Mouse (Mus musculus): ENCODE measurements around the gene Gm28053. TPM values are rescaled to one million over a fixed set of nuclear protein-coding genes. Genes with fewer than 3 reads are reported as not detected.
"Not testable (repeated sequence)": the region's sequence is repeated elsewhere in the genome, so short reads cannot be mapped to it uniquely, and the experiment has no call there.

Gene Gm28053
- polyA plus RNA-seq, 1 experiment from 2014 or later, result 1.00 TPM

- no peak overlapping the region for H3K27ac ChIP-seq (replicated peaks; ENCODE audit: low read depth, low read length)
- WGBS, result 88% methylated on average over 4 of the region's 4 CpGs
- H3K4me1 ChIP-seq (ENCODE audit: control insufficient read depth, insufficient read depth, low read length), result no peaks in the 10 kb centered on the region
- H3K9me3 ChIP-seq (ENCODE audit: control insufficient read depth, low read length), result no peaks in the 10 kb centered on the region
- DNase-seq (no peak), ATAC-seq (ENCODE audit: low FRiP score, low TSS enrichment) (no peak)
- H3K27me3 ChIP-seq (ENCODE audit: control insufficient read depth, insufficient read depth, low read length), result no peaks in the 10 kb centered on the region
- no peak overlapping the region for H3K4me3 ChIP-seq (replicated peaks; ENCODE audit: low read depth, low read length)
- H3K4me2 ChIP-seq (ENCODE audit: low read length), result no peak overlapping the region
- H3K36me3 ChIP-seq (ENCODE audit: control insufficient read depth, insufficient read depth, low read length), result no peaks in the 10 kb centered on the region
- no peak overlapping the region for H3K9ac ChIP-seq (replicated peaks; ENCODE audit: low read length)
Observed at GRCm38 (mm10) chr6:48678391-48678790, 40.0 kb upstream of the Gm28053 start.

DNA sequence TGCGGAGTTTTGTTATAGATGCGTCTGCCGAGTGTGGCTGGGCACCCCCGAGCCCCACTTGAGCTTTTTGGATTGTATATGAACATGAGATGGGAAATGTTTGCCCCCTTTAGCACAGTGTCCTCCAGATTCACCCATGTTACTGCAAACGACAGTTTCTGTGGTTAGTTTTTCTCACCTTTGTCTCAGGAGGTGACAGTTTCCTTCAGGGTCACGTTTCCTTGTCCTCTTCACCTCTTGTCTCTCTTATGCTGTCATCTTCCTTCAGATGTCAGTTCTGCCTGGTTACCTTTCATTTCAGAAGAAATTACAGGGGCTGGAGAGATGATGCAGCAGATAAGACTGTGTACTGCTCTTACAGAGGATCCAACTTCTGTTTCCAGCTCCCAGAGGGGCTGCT, 38.7 kb upstream of the Gm28053 start:
- Histone ChIP-seq H3K4me2 (ENCODE audit: low read length) (no peak overlapping the region), H3K9ac (replicated peaks; ENCODE audit: low read length) (no peak overlapping the region), H3K27ac (replicated peaks; ENCODE audit: low read depth, low read length) (no peak overlapping the region), H3K4me1 (ENCODE audit: control insufficient read depth, insufficient read depth, low read length) (no peaks in the 10 kb centered on the region), H3K27me3 (ENCODE audit: control insufficient read depth, insufficient read depth, low read length) (no peaks in the 10 kb centered on the region), H3K4me3 (replicated peaks; ENCODE audit: low read depth, low read length) (no peak overlapping the region), H3K9me3 (ENCODE audit: control insufficient read depth, low read length) (no peaks in the 10 kb centered on the region), H3K36me3 (ENCODE audit: control insufficient read depth, insufficient read depth, low read length) (no peaks in the 10 kb centered on the region)
- ATAC-seq (ENCODE audit: low FRiP score, low TSS enrichment), result no peak
- WGBS, result 87% methylated on average over 6 of the region's 6 CpGs
- DNase-seq, result no peak

- Histone ChIP-seq H3K4me1 (ENCODE audit: control insufficient read depth, insufficient read depth, low read length) (no peaks in the 10 kb centered on the region), H3K36me3 (ENCODE audit: control insufficient read depth, insufficient read depth, low read length) (no peaks in the 10 kb centered on the region), H3K4me2 (ENCODE audit: low read length) (no peak overlapping the region), H3K27ac (replicated peaks; ENCODE audit: low read depth, low read length) (no peak overlapping the region), H3K9me3 (ENCODE audit: control insufficient read depth, low read length) (no peaks in the 10 kb centered on the region), H3K9ac (replicated peaks; ENCODE audit: low read length) (no peak overlapping the region), H3K4me3 (replicated peaks; ENCODE audit: low read depth, low read length) (no peak overlapping the region), H3K27me3 (ENCODE audit: control insufficient read depth, insufficient read depth, low read length) (no peaks in the 10 kb centered on the region)
- 89% methylated on average over 5 of the region's 5 CpGs for WGBS
- ATAC-seq (ENCODE audit: low FRiP score, low TSS enrichment), result no peak
- DNase-seq, result no peak
Observed at GRCm38 (mm10) chr6:48680421-48680820, 38.0 kb upstream of the Gm28053 start.

GRCm38 (mm10) chr6:48681472-48682090, 36.8 kb upstream of the Gm28053 start:
- no peak overlapping the region for H3K4me3 ChIP-seq (replicated peaks; ENCODE audit: low read depth, low read length)

DNA sequence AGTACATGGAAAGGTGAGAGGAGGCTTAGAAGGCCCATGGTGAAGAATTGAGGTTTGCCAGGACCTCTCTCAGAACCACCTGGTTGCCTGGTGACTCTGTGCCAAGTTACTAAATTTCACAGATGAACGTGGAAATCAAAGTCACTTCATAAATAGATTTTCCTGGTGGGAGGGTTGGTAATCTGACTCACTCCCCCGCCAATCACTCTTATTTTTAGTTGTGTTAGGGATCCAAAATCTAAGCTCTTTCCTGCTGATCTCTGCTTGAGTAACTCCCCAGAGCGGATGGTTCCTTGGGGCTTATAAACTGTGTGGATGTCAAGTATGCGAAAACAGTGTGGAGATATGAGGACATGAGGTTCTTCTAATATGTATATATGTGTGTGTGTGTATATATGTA, 36.1 kb upstream of the Gm28053 start:
- no peak overlapping the region for H3K4me3 ChIP-seq (replicated peaks; ENCODE audit: low read depth, low read length)
- 78% methylated on average over 4 of the region's 4 CpGs for WGBS
- H3K4me2 ChIP-seq (ENCODE audit: low read length), result no peak overlapping the region
- no peaks in the 10 kb centered on the region for H3K4me1 ChIP-seq (ENCODE audit: control insufficient read depth, insufficient read depth, low read length)
- no peaks in the 10 kb centered on the region for H3K27me3 ChIP-seq (ENCODE audit: control insufficient read depth, insufficient read depth, low read length)
- H3K9me3 ChIP-seq (ENCODE audit: control insufficient read depth, low read length), result no peaks in the 10 kb centered on the region
- no peak overlapping the region for H3K27ac ChIP-seq (replicated peaks; ENCODE audit: low read depth, low read length)
- ATAC-seq (ENCODE audit: low FRiP score, low TSS enrichment) (no peak), DNase-seq (no peak)
- H3K36me3 ChIP-seq (ENCODE audit: control insufficient read depth, insufficient read depth, low read length), result no peaks in the 10 kb centered on the region
- H3K9ac ChIP-seq (replicated peaks; ENCODE audit: low read length), result no peak overlapping the region

More at GRCm38 (mm10) chr6:48681472-48682090, 36.8 kb upstream of the Gm28053 start:
- Histone ChIP-seq H3K4me2 (ENCODE audit: low read length) (no peak overlapping the region), H3K27ac (replicated peaks; ENCODE audit: low read depth, low read length) (no peak overlapping the region), H3K36me3 (ENCODE audit: control insufficient read depth, insufficient read depth, low read length) (no peaks in the 10 kb centered on the region), H3K9me3 (ENCODE audit: control insufficient read depth, low read length) (no peaks in the 10 kb centered on the region), H3K4me1 (ENCODE audit: control insufficient read depth, insufficient read depth, low read length) (no peaks in the 10 kb centered on the region), H3K27me3 (ENCODE audit: control insufficient read depth, insufficient read depth, low read length) (no peaks in the 10 kb centered on the region), H3K9ac (replicated peaks; ENCODE audit: low read length) (no peak overlapping the region)
- ATAC-seq (ENCODE audit: low FRiP score, low TSS enrichment) (no peak), DNase-seq (no peak)
- WGBS, result 86% methylated on average over 3 of the region's 3 CpGs

GRCm38 (mm10) chr6:48683263-48683821, 35.1 kb upstream of the Gm28053 start:
- not testable (repeated sequence) for DNase-seq; ATAC-seq (ENCODE audit: low FRiP score, low TSS enrichment); H3K27me3 ChIP-seq (ENCODE audit: control insufficient read depth, insufficient read depth, low read length); H3K9ac ChIP-seq (replicated peaks; ENCODE audit: low read length); H3K4me3 ChIP-seq (replicated peaks; ENCODE audit: low read depth, low read length); H3K27ac ChIP-seq (replicated peaks; ENCODE audit: low read depth, low read length); H3K36me3 ChIP-seq (ENCODE audit: control insufficient read depth, insufficient read depth, low read length); H3K4me1 ChIP-seq (ENCODE audit: control insufficient read depth, insufficient read depth, low read length); H3K9me3 ChIP-seq (ENCODE audit: control insufficient read depth, low read length); H3K4me2 ChIP-seq (ENCODE audit: low read length)
- 95% methylated on average over 3 of the region's 4 CpGs for WGBS

- ATAC-seq (ENCODE audit: low FRiP score, low TSS enrichment) (no peak), DNase-seq (no peak)
- H3K27ac ChIP-seq (replicated peaks; ENCODE audit: low read depth, low read length), result no peak within 1 kb of the TSS
- H3K27me3 ChIP-seq (ENCODE audit: control insufficient read depth, insufficient read depth, low read length), result no peaks in the 10 kb centered on the region
- H3K4me1 ChIP-seq (ENCODE audit: control insufficient read depth, insufficient read depth, low read length), result no peaks in the 10 kb centered on the region
- no peak within 1 kb of the TSS for H3K4me2 ChIP-seq (ENCODE audit: low read length)
- no peak within 1 kb of the TSS for H3K9ac ChIP-seq (replicated peaks; ENCODE audit: low read length)
- 75% methylated on average over 5 of the region's 5 CpGs for WGBS
- no peak within 1 kb of the TSS for H3K4me3 ChIP-seq (replicated peaks; ENCODE audit: low read depth, low read length)
- no peaks in the 10 kb centered on the region for H3K9me3 ChIP-seq (ENCODE audit: control insufficient read depth, low read length)
- no peaks in the 10 kb centered on the region for H3K36me3 ChIP-seq (ENCODE audit: control insufficient read depth, insufficient read depth, low read length)
Observed at GRCm38 (mm10) chr6:48684319-48684718, 34.1 kb upstream of the Gm28053 start, which contains the start of gene Gimap4. TSS of gene Gimap4 (plus strand) at chr6:48684549.

DNA sequence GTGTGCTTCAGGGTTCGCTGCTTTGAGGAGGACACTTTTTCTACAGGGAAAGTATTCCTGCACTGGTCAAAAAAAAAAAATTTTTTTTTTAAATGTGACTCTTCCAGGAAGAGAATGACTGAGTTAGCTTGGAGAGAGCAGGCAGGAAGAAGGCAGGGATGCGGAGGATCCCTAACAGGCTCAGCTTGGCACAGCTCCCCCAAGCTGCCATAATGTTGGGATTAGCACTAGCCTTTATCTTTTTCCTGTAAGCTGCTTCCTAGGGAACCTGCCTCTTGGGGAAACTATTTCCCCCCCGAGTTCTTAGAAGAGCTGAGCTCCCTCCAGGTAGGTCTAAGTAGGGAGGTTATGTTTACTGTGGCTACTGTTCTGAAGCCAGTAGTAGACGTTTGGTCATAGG, 33.6 kb upstream of the Gm28053 start:
- Histone ChIP-seq H3K4me2 (ENCODE audit: low read length) (no peak overlapping the region), H3K4me1 (ENCODE audit: control insufficient read depth, insufficient read depth, low read length) (no peaks in the 10 kb centered on the region), H3K9ac (replicated peaks; ENCODE audit: low read length) (no peak overlapping the region), H3K4me3 (replicated peaks; ENCODE audit: low read depth, low read length) (no peak overlapping the region), H3K27me3 (ENCODE audit: control insufficient read depth, insufficient read depth, low read length) (no peaks in the 10 kb centered on the region), H3K27ac (replicated peaks; ENCODE audit: low read depth, low read length) (no peak overlapping the region), H3K9me3 (ENCODE audit: control insufficient read depth, low read length) (no peaks in the 10 kb centered on the region), H3K36me3 (ENCODE audit: control insufficient read depth, insufficient read depth, low read length) (no peaks in the 10 kb centered on the region)
- ATAC-seq (ENCODE audit: low FRiP score, low TSS enrichment) (no peak), DNase-seq (no peak)
- WGBS, result 51% methylated on average over 4 of the region's 4 CpGs

- H3K27me3 ChIP-seq (ENCODE audit: control insufficient read depth, insufficient read depth, low read length), result no peaks in the 10 kb centered on the region
- no peaks in the 10 kb centered on the region for H3K36me3 ChIP-seq (ENCODE audit: control insufficient read depth, insufficient read depth, low read length)
- no peak for ATAC-seq (ENCODE audit: low FRiP score, low TSS enrichment)
Observed at GRCm38 (mm10) chr6:48685251-48685650, 33.2 kb upstream of the Gm28053 start.

More at GRCm38 (mm10) chr6:48685251-48685650, 33.2 kb upstream of the Gm28053 start:
- Histone ChIP-seq H3K4me3 (replicated peaks; ENCODE audit: low read depth, low read length) (no peak overlapping the region), H3K27ac (replicated peaks; ENCODE audit: low read depth, low read length) (no peak overlapping the region), H3K4me1 (ENCODE audit: control insufficient read depth, insufficient read depth, low read length) (no peaks in the 10 kb centered on the region), H3K4me2 (ENCODE audit: low read length) (no peak overlapping the region), H3K9ac (replicated peaks; ENCODE audit: low read length) (no peak overlapping the region), H3K9me3 (ENCODE audit: control insufficient read depth, low read length) (no peaks in the 10 kb centered on the region)
- no peak for DNase-seq
- 90% methylated on average over 2 of the region's 2 CpGs for WGBS

Data from midbrain, embryonic 14.5 days (tissue).